Mouse (Mus musculus) embryonic facial prominence, embryonic 13.5 days (tissue): ENCODE results near the gene Kmt2b. TPM values are rescaled to one million over a fixed set of nuclear protein-coding genes. Genes with fewer than 3 reads are reported as not detected.

ENCODE experiments used
- ATAC-seq: fragments of 200-750 bp; cut with Nextera tagmentation; 2 replicates; pipeline ENCODE4 v1.8.0; 2017; ENCODE audit warnings: low read depth; ENCODE audit not compliant: insufficient number of reproducible peaks, insufficient read depth, low FRiP score, low TSS enrichment
- H3K27ac ChIP-seq: fragments of 300-500 bp; sonication (generic); 2 replicates; pipeline ENCODE4 v1.5.1; 2015; ENCODE audit warnings: moderate library complexity, mild to moderate bottlenecking, inconsistent platforms
- H3K27me3 ChIP-seq: fragments of 300-500 bp; sonication (generic); 2 replicates; pipeline ENCODE4 v1.6.1; 2015; ENCODE audit warnings: mild to moderate bottlenecking, inconsistent platforms
- H3K36me3 ChIP-seq: fragments of 300-500 bp; sonication (generic); 2 replicates; pipeline ENCODE4 v1.6.1; 2015; ENCODE audit warnings: mild to moderate bottlenecking, inconsistent platforms
- H3K4me1 ChIP-seq: fragments of 300-500 bp; sonication (generic); 2 replicates; pipeline ENCODE4 v1.6.1; 2015; ENCODE audit warnings: inconsistent platforms
- H3K4me2 ChIP-seq: fragments of 300-500 bp; sonication (generic); 2 replicates; pipeline ENCODE4 v1.6.1; 2015; ENCODE audit warnings: moderate library complexity, mild to moderate bottlenecking, inconsistent platforms
- H3K4me3 ChIP-seq: fragments of 300-500 bp; sonication (generic); 2 replicates; pipeline ENCODE4 v1.5.1; 2015; ENCODE audit warnings: mild to moderate bottlenecking, inconsistent platforms
- H3K9ac ChIP-seq: fragments of 300-500 bp; sonication (generic); 2 replicates; pipeline ENCODE4 v1.6.1; 2015; ENCODE audit warnings: mild to moderate bottlenecking, inconsistent platforms
- H3K9me3 ChIP-seq: fragments of 300-500 bp; sonication (generic); 2 replicates; pipeline ENCODE4 v1.6.1; 2016; ENCODE audit warnings: inconsistent platforms
- WGBS: fragments of 180-500 bp; shearing (Covaris S2); methylation state at CpG from one replicate; pipeline ENCODE4 v1.1.7; 2015; ENCODE audit warnings: mixed read lengths; 5-methylcytosine and 5-hydroxymethylcytosine counted together
- polyA plus RNA-seq: library from polyadenylated mRNA; unstranded; fragments of >200 nt; fragmentation: Nextera tagmentation; extraction: Ambion mirVana; gene quantifications from 2 replicates; pipeline ENCODE4 v1.2.1, GENCODE M21; 2015

Gene Kmt2b
- polyA plus RNA-seq, 1 experiment from 2014 or later = 13.8 TPM

DNA sequence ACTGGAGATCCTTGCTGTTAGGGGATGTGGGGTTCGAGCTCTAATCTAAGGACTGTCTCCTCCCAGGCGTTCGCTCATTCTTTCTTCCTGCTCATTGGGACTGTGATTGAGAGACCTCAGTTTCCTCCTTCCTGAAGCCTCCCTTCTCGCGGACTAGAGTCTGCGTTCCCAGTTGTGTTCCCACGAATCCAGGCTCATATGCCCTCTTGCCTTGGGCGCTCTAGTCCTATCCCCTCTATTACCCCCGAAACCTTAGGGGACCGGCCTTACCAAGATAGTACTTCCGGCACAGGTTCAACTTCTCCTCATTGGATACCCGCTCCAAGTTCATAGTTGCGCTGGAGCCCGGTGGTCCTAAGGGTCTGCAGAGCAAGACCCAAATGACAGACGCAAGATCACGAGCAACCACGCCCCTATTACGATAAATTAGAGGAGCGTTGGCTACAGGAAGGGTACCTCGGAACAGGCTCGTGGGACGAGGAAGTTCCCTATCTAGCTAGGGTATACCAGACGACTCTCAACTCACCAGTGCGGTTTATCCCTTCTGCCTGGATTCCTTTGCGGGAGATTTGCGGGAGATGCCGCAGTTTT lies 25.9 kb downstream of the Kmt2b start:
- H3K4me1 ChIP-seq = peaks cover 37% of the 10 kb centered on the region
- peak overlapping the region; percentile 76 for H3K4me3 ChIP-seq
- no peak for ATAC-seq
- H3K36me3 ChIP-seq = peaks cover 30% of the 10 kb centered on the region
- WGBS = 2% methylated on average over 27 of the region's 27 CpGs
- no peaks in the 10 kb centered on the region for H3K9me3 ChIP-seq
- peak overlapping the region; percentile 82 for H3K4me2 ChIP-seq
- no peaks in the 10 kb centered on the region for H3K27me3 ChIP-seq
- peak overlapping the region; percentile 83 for H3K9ac ChIP-seq
- peak overlapping the region; percentile 80 for H3K27ac ChIP-seq

- no peak overlapping the region for H3K27ac ChIP-seq
These were observed 28.2 kb downstream of the Kmt2b start for GRCm38 (mm10) chr7:30560296-30560695.

DNA sequence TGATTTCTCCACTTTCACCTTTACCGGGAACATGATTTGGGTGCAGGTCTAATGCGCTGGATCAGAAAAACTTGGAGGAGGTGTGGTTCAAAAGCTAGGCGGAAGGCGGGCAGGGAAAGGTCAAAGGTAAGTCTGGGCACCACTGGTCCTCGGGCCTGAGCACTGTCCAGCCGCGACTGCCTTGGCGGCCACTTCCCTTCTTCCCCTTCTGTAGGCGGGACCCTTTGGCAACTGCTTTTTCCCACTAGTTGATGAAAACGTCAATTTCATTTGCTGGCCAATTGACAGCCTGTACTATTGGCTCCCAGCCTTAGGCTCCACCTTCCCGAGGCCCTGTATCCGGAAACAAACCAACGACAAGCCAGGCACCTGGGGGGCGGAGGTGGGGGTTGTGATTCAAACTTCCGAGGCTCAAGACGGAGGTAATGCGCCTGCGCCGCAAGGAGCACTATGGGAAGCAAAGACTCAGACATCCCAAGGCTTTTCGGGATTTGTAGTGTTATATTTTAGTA lies 29.0 kb downstream of the Kmt2b start, which contains the start of gene Lin37:
Gene Lin37 (minus strand): TSS at position 396 of the 512 bp plus-strand sequence.
- ATAC-seq = peak; percentile 82
- peak within 1 kb of the TSS; percentile 85 for H3K9ac ChIP-seq
- peaks cover 37% of the 10 kb centered on the region for H3K4me1 ChIP-seq
- H3K4me2 ChIP-seq = peak within 1 kb of the TSS; percentile 94
- H3K9me3 ChIP-seq = no peaks in the 10 kb centered on the region
- no peaks in the 10 kb centered on the region for H3K27me3 ChIP-seq
- peaks cover 30% of the 10 kb centered on the region for H3K36me3 ChIP-seq
- 0% methylated on average over 20 of the region's 20 CpGs for WGBS
- peak within 1 kb of the TSS; percentile 69 for H3K4me3 ChIP-seq
- no peak within 1 kb of the TSS; the same call in 1 of the 2 replicates for H3K27ac ChIP-seq

More at GRCm38 (mm10) chr7:30560296-30560695, 28.2 kb downstream of the Kmt2b start:
- 71% methylated on average over 2 of the region's 2 CpGs for WGBS
- Histone ChIP-seq H3K4me3 (peak overlapping the region; percentile 69; the same call in 1 of the 2 replicates), H3K9me3 (no peaks in the 10 kb centered on the region), H3K4me2 (peak overlapping the region; percentile 94), H3K9ac (no peak overlapping the region), H3K4me1 (peaks cover 37% of the 10 kb centered on the region), H3K27me3 (no peaks in the 10 kb centered on the region), H3K36me3 (peaks cover 30% of the 10 kb centered on the region)
- ATAC-seq = no peak

DNA sequence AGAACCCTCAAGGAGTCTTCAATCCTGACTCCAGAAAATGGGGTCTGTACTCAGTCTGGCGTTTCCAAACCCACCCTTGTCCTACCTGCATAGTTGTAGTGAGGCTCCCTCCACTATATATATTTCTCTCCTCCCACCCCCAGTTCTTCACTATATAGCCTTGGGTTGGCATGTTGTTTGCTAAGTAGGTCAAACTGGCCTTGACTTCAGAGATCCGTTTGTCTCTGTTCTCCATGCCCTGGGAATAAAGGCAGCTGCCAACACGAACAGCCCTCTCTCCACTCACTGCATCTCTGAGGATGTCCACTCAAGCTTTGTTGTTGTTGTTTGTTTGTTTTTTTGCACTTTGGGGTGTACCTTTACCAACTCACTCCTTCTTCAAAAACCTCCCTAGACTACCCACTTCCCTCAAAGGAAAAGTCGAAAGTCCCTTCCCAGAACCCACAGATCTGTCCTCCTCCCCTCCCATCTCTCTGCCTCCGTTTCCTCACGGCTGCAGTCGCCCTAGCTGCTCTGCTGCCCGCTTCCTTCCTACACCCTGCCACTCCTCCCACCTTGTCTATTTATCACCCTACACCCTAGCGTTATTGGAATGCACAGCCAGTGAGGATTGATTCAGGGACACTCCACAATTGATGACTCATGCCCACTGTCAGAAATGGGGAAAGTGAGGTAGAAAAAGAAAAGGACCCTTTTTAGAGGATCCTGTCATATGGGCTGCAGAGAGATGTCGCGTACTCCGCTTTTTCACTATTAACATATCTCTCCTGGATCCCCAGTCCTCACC lies 29.7 kb downstream of the Kmt2b start:
- ATAC-seq = no peak
- Histone ChIP-seq H3K4me2 (peak overlapping the region; percentile 94), H3K4me3 (peak overlapping the region; percentile 69), H3K36me3 (peaks cover 34% of the 10 kb centered on the region), H3K27me3 (no peaks in the 10 kb centered on the region), H3K9me3 (no peaks in the 10 kb centered on the region), H3K27ac (no peak overlapping the region; the same call in 1 of the 2 replicates), H3K4me1 (peaks cover 31% of the 10 kb centered on the region), H3K9ac (peak overlapping the region; percentile 85)
- WGBS = 15% methylated on average over 12 of the region's 12 CpGs

- Histone ChIP-seq H3K9me3 (no peaks in the 10 kb centered on the region), H3K27ac (no peak overlapping the region), H3K27me3 (no peaks in the 10 kb centered on the region), H3K4me2 (peak overlapping the region; percentile 94), H3K4me1 (peaks cover 37% of the 10 kb centered on the region), H3K36me3 (peaks cover 34% of the 10 kb centered on the region), H3K9ac (peak overlapping the region; percentile 85; the same call in 1 of the 2 replicates), H3K4me3 (peak overlapping the region; percentile 69)
- ATAC-seq = no peak
- 90% methylated on average over 13 of the region's 13 CpGs for WGBS
These were observed 30.5 kb downstream of the Kmt2b start for GRCm38 (mm10) chr7:30557901-30558514.

- no peaks in the 10 kb centered on the region for H3K9me3 ChIP-seq
- WGBS = 94% methylated on average over 18 of the region's 18 CpGs
- no peak for ATAC-seq
- peaks cover 38% of the 10 kb centered on the region for H3K4me1 ChIP-seq
- no peaks in the 10 kb centered on the region for H3K27me3 ChIP-seq
- no peak overlapping the region for H3K4me2 ChIP-seq
- H3K9ac ChIP-seq = no peak overlapping the region
- no peak overlapping the region for H3K27ac ChIP-seq
- H3K36me3 ChIP-seq = peaks cover 34% of the 10 kb centered on the region
- no peak overlapping the region for H3K4me3 ChIP-seq
These were observed 31.5 kb downstream of the Kmt2b start for GRCm38 (mm10) chr7:30556894-30557536.

- no peaks in the 10 kb centered on the region for H3K27me3 ChIP-seq
- WGBS = 87% methylated on average over 22 of the region's 22 CpGs
- peak overlapping the region; percentile 82 for H3K9ac ChIP-seq
- H3K9me3 ChIP-seq = no peaks in the 10 kb centered on the region
- peaks cover 31% of the 10 kb centered on the region for H3K4me1 ChIP-seq
- H3K4me2 ChIP-seq = peak overlapping the region; percentile 94
- ATAC-seq = no peak
- H3K36me3 ChIP-seq = peaks cover 38% of the 10 kb centered on the region
- H3K27ac ChIP-seq = no peak overlapping the region
- peak overlapping the region; percentile 61 for H3K4me3 ChIP-seq
These were observed 34.5 kb downstream of the Kmt2b start for GRCm38 (mm10) chr7:30553810-30554584.

GRCm38 (mm10) chr7:30553021-30553589 lies 35.4 kb downstream of the Kmt2b start:
- H3K36me3 ChIP-seq = peaks cover 46% of the 10 kb centered on the region
- H3K9ac ChIP-seq = peak overlapping the region; percentile 82
- H3K4me2 ChIP-seq = peak overlapping the region; percentile 94
- H3K27me3 ChIP-seq = no peaks in the 10 kb centered on the region
- 6% methylated on average over 23 of the region's 23 CpGs for WGBS
- H3K4me3 ChIP-seq = peak overlapping the region; percentile 61
- H3K4me1 ChIP-seq = peaks cover 22% of the 10 kb centered on the region
- H3K9me3 ChIP-seq = no peaks in the 10 kb centered on the region
- no peak for ATAC-seq
- peak overlapping the region; percentile 99 for H3K27ac ChIP-seq

- peak within 1 kb of the TSS; percentile 61 for H3K4me3 ChIP-seq
- ATAC-seq = peak; percentile 96
- H3K4me2 ChIP-seq = peak within 1 kb of the TSS; percentile 94
- H3K4me1 ChIP-seq = peaks cover 20% of the 10 kb centered on the region
- H3K36me3 ChIP-seq = peaks cover 50% of the 10 kb centered on the region
- peak within 1 kb of the TSS; percentile 82 for H3K9ac ChIP-seq
- WGBS = under 1% methylated on average over 44 of the region's 44 CpGs
- no peaks in the 10 kb centered on the region for H3K9me3 ChIP-seq
- no peaks in the 10 kb centered on the region for H3K27me3 ChIP-seq
- peak within 1 kb of the TSS; percentile 99 for H3K27ac ChIP-seq
These were observed 36.2 kb downstream of the Kmt2b start, which contains the start of the genes Hspb6 and Proser3 for GRCm38 (mm10) chr7:30552102-30553020. TSS of gene Hspb6 (plus strand) at chr7:30552178. TSS of gene Proser3 (minus strand) at chr7:30552299.
